Mouse (Mus musculus) kidney, embryonic 16.5 days (tissue): ENCODE results near the gene Ppp2r5c. TPM values are rescaled to one million over a fixed set of nuclear protein-coding genes. Genes with fewer than 3 reads are reported as not detected.

Experiments used
- ATAC-seq: fragments of 200-750 bp; cut with Nextera tagmentation; 2 replicates; pipeline ENCODE4 v1.8.0; 2017; ENCODE audit warnings: moderate TSS enrichment; ENCODE audit not compliant: low FRiP score, low TSS enrichment
- H3K27ac ChIP-seq: fragments of 300-500 bp; sonication (generic); 2 replicates; pipeline ENCODE4 v1.5.1; 2014; ENCODE audit warnings: low read length
- H3K27me3 ChIP-seq: fragments of 300-500 bp; sonication (generic); 2 replicates; pipeline ENCODE4 v1.6.1; 2014; ENCODE audit warnings: low read length, control low read depth, mixed read lengths; ENCODE audit not compliant: insufficient read depth
- H3K36me3 ChIP-seq: fragments of 300-500 bp; sonication (generic); 2 replicates; pipeline ENCODE4 v1.6.1; 2014; ENCODE audit warnings: low read length, control low read depth, mixed read lengths; ENCODE audit not compliant: insufficient read depth
- H3K4me1 ChIP-seq: fragments of 300-500 bp; sonication (generic); 2 replicates; pipeline ENCODE4 v1.6.1; 2014; ENCODE audit warnings: low read length, control low read depth, mixed read lengths; ENCODE audit not compliant: insufficient read depth
- H3K4me2 ChIP-seq: fragments of 300-500 bp; sonication (generic); replicated peaks from 2 replicates; pipeline ENCODE4 v1.6.1; 2014; ENCODE audit warnings: low read depth, low read length
- H3K4me3 ChIP-seq: fragments of 300-500 bp; sonication (generic); 2 replicates; pipeline ENCODE4 v1.5.1; 2014; ENCODE audit warnings: mild to moderate bottlenecking, low read length
- H3K9ac ChIP-seq: fragments of 300-500 bp; sonication (generic); replicated peaks from 2 replicates; pipeline ENCODE4 v1.6.1; 2014; ENCODE audit warnings: low read length
- H3K9me3 ChIP-seq: fragments of 300-500 bp; sonication (generic); 2 replicates; pipeline ENCODE4 v1.6.1; 2016; ENCODE audit warnings: low read length, control low read depth
- WGBS: fragments of 180-500 bp; shearing (Covaris S2); extraction: QIAGEN DNeasy Blood & Tissue Kit; methylation state at CpG from one replicate; pipeline ENCODE4 v1.1.7; 2014; 5-methylcytosine and 5-hydroxymethylcytosine counted together
- polyA plus RNA-seq: library from polyadenylated mRNA; unstranded; fragments of >200 nt; fragmentation: Nextera tagmentation; extraction: Ambion mirVana; gene quantifications from 2 replicates; pipeline ENCODE4 v1.2.1, GENCODE M21; 2015

Ppp2r5c gene
- polyA plus RNA-seq, 1 experiment from 2014 or later, result 145 TPM

DNA sequence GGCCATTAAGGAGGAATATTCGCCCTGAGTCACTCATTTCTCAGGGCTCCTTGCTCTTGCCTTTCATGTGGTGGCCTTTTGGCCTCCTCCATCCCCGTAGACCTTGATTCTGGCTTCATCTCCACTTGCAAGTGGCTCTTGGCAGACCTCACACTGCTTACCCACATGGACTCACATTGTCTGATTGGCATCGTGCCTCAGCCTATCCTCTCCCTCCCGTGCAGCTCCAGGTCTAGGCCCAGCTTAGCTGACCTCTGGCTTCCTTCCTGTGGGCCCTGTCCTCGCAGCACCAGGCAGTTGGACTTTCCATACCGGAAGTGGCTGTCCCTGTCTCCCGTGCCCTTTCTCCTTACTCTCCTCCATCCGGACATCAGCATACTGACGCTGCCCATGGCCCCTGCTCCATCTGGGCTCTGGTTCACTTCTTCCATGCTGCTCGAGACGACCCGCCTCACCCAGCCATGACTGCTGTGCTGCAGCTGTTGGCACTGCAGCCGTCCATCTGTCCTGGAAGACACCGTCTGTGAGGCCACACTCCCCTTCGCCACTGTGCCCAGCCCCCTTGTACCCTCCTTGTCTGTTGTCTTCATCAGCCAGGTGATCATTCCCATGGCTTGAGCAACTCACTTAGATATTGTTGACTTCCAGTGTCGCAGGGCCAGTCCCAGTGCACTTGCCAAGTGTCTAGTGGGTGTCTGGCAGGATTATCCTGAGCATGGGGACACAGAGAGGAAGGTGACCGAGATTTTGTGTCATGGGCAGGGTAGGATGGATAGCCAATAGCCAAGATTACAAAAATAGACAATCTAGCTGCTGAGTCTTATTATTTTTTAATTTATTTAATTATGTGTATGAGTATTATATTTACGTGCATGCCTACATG lies 13.7 kb downstream of the Ppp2r5c start:
- H3K36me3 ChIP-seq, result no peaks in the 10 kb centered on the region
- 71% methylated on average over 18 of the region's 18 CpGs for WGBS
- no peaks in the 10 kb centered on the region for H3K27me3 ChIP-seq
- peak; percentile 26; the same call in 1 of the 2 replicates for ATAC-seq
- no peak overlapping the region for H3K27ac ChIP-seq
- no peak overlapping the region for H3K9ac ChIP-seq
- no peak overlapping the region for H3K4me3 ChIP-seq
- H3K4me2 ChIP-seq, result no peak overlapping the region
- no peaks in the 10 kb centered on the region for H3K4me1 ChIP-seq
- no peaks in the 10 kb centered on the region for H3K9me3 ChIP-seq

DNA sequence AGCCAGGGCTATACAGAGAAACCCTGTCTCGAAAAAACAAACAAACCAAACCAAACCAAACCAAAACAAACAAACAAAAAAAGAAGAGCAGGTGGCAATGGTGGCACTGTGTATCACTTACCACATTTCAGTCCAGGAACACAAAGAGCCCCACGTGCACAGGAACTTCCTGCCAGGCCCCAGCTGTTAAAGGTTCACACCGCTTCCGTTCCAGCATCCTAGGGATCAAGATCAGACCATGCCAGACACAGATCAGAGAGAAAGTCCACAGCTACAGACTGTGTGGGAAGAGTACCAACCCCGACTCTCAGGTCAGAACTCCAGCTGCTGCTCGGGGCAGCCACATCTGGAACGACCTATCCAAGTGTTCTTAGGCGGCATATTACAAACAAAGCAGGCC lies 16.8 kb downstream of the Ppp2r5c start:
- no peaks in the 10 kb centered on the region for H3K27me3 ChIP-seq
- peaks cover 3% of the 10 kb centered on the region; the same call in 1 of the 2 replicates for H3K36me3 ChIP-seq
- no peak overlapping the region for H3K4me2 ChIP-seq
- ATAC-seq, result no peak
- no peaks in the 10 kb centered on the region for H3K4me1 ChIP-seq
- 63% methylated on average over 8 of the region's 8 CpGs for WGBS
- no peak overlapping the region for H3K27ac ChIP-seq
- no peak overlapping the region for H3K9ac ChIP-seq
- no peaks in the 10 kb centered on the region for H3K9me3 ChIP-seq
- no peak overlapping the region for H3K4me3 ChIP-seq

DNA sequence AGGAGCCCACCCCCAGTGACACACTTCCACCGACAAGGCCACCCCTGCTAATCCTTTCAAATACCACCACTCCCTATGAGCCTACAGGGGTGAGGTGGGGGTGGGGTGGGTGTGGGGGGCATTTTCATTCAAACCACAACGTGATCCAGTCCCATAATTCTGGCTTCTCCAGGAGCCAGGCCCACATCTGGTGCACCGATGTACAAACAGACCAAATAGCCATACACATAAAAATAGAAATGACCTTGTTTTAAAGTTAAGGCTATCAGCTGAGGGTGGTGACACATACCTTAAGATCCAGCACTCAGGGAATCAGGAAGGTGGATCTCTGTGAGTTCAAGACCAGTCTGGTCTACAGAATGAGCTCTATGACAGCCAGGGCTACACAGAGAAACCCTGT lies 24.5 kb downstream of the Ppp2r5c start:
- Histone ChIP-seq H3K36me3 (peaks cover 3% of the 10 kb centered on the region; the same call in 1 of the 2 replicates), H3K9me3 (no peaks in the 10 kb centered on the region), H3K9ac (no peak overlapping the region), H3K4me2 (no peak overlapping the region), H3K27me3 (no peaks in the 10 kb centered on the region), H3K4me1 (peaks cover 7% of the 10 kb centered on the region; the same call in 1 of the 2 replicates), H3K4me3 (no peak overlapping the region), H3K27ac (no peak overlapping the region)
- WGBS, result 66% methylated on average over 3 of the region's 3 CpGs
- no peak for ATAC-seq

DNA sequence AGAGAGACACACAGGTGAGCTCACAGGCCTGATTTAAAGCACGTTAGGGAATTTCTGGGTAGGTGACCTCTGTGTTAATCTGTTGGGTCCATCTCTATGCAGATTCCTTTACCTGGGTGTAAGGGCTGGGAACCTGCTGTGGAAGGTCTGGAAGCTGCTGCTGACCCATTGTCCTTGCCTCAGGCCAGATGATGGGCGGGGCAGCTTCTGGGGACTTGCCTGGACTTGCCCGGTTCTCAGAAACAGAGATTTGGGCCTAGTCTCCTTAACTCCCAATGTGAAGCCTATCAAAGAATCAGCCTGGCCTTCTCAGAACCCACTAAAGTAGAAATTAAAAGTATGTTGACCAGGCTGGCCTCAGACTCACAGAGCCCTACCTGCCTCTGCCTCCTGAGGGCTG lies 25.3 kb downstream of the Ppp2r5c start:
- no peak overlapping the region for H3K4me3 ChIP-seq
- H3K27me3 ChIP-seq, result no peaks in the 10 kb centered on the region
- no peak for ATAC-seq
- no peak overlapping the region for H3K4me2 ChIP-seq
- H3K9ac ChIP-seq, result no peak overlapping the region
- 78% methylated on average over 3 of the region's 3 CpGs for WGBS
- H3K36me3 ChIP-seq, result no peaks in the 10 kb centered on the region
- H3K4me1 ChIP-seq, result peaks cover 7% of the 10 kb centered on the region; the same call in 1 of the 2 replicates
- H3K9me3 ChIP-seq, result no peaks in the 10 kb centered on the region
- no peak overlapping the region for H3K27ac ChIP-seq

DNA sequence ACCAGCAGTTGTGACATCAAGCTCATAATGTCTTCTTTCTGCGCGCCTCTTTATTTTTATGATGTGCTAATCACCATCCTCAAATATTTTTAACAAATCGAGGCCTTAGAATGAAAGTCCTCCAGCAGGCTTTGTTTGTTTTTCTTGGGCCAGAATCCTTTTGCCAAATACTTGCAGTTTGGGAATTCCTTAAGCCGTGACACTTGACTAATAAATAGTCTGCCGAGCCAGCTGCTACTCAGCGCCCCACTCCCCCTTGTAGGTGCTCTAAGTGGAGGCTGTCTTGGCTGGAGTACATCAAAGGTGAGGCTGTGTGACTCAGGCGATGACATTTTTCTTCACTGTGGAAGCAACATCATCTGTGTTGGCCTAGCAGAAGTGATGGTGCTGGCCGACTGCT lies 27.6 kb downstream of the Ppp2r5c start:
- no peak for ATAC-seq

DNA sequence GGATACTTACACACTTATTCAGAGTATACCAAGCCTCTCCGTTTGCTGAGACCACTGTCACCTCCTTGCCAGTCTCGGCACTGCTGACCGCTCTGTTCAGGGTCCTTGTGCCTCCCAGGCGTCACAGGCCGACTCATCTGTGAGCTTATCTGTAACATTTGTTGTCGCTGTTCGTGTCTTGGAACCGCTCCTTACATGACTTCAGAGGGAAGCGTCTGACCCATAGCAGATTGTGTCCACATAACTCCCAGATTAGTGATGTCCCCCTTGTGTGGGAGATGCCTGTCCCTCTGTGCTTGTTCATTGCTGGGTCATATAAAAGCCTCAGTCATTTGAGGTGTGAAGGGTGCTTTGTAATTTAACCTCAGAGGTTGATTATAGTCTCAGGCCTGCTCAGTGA lies 29.6 kb downstream of the Ppp2r5c start:
- no peak overlapping the region for H3K4me3 ChIP-seq
- no peak overlapping the region for H3K27ac ChIP-seq
- no peaks in the 10 kb centered on the region for H3K27me3 ChIP-seq
- WGBS, result 35% methylated on average over 9 of the region's 9 CpGs
- no peak overlapping the region for H3K9ac ChIP-seq
- ATAC-seq, result peak; percentile 55
- H3K36me3 ChIP-seq, result 0 out of 2 replicates have a peak, but pooled peaks cover 3% of the 10 kb centered on the region
- no peak overlapping the region for H3K4me2 ChIP-seq
- no peaks in the 10 kb centered on the region for H3K9me3 ChIP-seq
- H3K4me1 ChIP-seq, result peaks cover 7% of the 10 kb centered on the region; the same call in 1 of the 2 replicates

More for the DNA sequence above, 27.6 kb downstream of the Ppp2r5c start:
- 38% methylated on average over 8 of the region's 8 CpGs for WGBS
- H3K9me3 ChIP-seq, result no peaks in the 10 kb centered on the region
- 0 out of 2 replicates have a peak, but pooled peaks cover 3% of the 10 kb centered on the region for H3K36me3 ChIP-seq
- no peaks in the 10 kb centered on the region for H3K27me3 ChIP-seq
- no peak overlapping the region for H3K27ac ChIP-seq
- peaks cover 7% of the 10 kb centered on the region; the same call in 1 of the 2 replicates for H3K4me1 ChIP-seq
- no peak overlapping the region for H3K4me2 ChIP-seq
- no peak overlapping the region for H3K4me3 ChIP-seq
- no peak overlapping the region for H3K9ac ChIP-seq

DNA sequence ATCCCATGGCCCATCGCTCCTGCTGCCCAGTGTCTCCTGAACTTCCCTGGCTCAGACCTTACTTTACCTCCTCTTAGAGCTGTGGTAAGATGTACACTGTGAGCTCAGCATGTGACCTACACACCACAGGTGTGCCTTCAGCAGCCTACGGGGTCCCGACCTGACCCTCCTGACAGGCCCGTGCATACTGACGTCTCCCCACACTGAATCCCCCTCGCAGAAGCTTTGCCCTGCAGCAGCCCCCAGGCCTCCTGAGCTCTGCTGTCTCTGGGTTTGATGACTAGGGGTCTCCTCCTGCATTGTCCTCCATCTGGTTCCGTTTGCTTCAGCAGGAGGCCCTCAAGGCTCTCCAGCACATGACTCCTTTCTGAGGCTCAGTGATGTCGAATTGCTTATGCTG lies 31.0 kb downstream of the Ppp2r5c start:
- 75% methylated on average over 8 of the region's 8 CpGs for WGBS
- peak; percentile 20; the same call in 1 of the 2 replicates for ATAC-seq
- H3K27ac ChIP-seq, result no peak overlapping the region

DNA sequence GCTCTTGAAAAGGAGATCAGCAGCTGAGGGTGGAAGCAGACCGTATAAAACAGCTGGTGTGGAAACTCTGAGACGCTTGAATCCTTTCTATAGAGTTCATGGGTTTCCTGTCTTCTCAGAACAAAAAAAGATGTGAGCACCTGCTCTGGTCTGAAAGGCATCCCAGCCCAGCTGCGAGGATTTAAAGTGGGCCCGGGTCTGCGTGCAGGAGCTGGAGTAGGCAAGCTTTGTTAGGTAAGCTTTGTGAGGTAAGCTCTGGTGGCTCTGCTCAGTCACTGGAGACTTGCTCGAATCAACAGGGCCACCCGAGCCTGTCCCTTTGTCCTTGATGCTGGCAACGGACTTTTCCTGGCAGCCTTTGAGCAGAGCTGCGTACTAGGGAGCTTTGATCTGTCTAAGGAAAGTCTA lies 31.7 kb downstream of the Ppp2r5c start:
- Histone ChIP-seq H3K27ac (no peak overlapping the region), H3K4me3 (no peak overlapping the region), H3K4me1 (peaks cover 7% of the 10 kb centered on the region), H3K4me2 (no peak overlapping the region), H3K36me3 (0 out of 2 replicates have a peak, but pooled peaks cover 3% of the 10 kb centered on the region), H3K9ac (no peak overlapping the region), H3K9me3 (no peaks in the 10 kb centered on the region), H3K27me3 (no peaks in the 10 kb centered on the region)
- ATAC-seq, result no peak
- 77% methylated on average over 9 of the region's 9 CpGs for WGBS

More for the DNA sequence above, 31.0 kb downstream of the Ppp2r5c start:
- Histone ChIP-seq H3K4me3 (no peak overlapping the region), H3K4me1 (peaks cover 7% of the 10 kb centered on the region; the same call in 1 of the 2 replicates), H3K4me2 (no peak overlapping the region), H3K27me3 (no peaks in the 10 kb centered on the region), H3K36me3 (0 out of 2 replicates have a peak, but pooled peaks cover 3% of the 10 kb centered on the region), H3K9me3 (no peaks in the 10 kb centered on the region), H3K9ac (no peak overlapping the region)

DNA sequence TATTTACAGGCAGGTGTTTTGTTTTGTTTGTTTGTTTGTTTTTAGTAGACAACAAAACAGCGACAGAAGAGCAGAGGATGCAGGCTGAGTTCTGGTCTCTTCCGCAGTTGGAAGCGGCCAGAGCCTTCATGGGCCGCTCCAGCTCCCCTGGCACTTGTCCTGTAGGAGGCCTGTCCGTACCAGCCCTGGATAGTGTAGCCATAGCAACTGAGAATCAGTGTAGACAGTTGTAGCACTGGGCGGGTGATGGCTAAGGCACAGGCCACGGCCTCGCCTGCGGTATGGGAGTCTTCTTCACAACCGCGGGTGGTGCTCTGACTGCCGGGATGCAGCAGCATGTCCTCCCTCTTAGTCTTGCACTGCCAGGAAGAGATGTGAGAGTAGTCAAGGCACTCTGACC lies 32.3 kb downstream of the Ppp2r5c start:
- Histone ChIP-seq H3K36me3 (0 out of 2 replicates have a peak, but pooled peaks cover 3% of the 10 kb centered on the region), H3K27me3 (no peaks in the 10 kb centered on the region), H3K4me1 (peaks cover 14% of the 10 kb centered on the region), H3K4me2 (no peak overlapping the region), H3K4me3 (no peak overlapping the region), H3K9me3 (no peaks in the 10 kb centered on the region), H3K9ac (no peak overlapping the region), H3K27ac (no peak overlapping the region)
- 91% methylated on average over 12 of the region's 12 CpGs for WGBS
- ATAC-seq, result no peak

DNA sequence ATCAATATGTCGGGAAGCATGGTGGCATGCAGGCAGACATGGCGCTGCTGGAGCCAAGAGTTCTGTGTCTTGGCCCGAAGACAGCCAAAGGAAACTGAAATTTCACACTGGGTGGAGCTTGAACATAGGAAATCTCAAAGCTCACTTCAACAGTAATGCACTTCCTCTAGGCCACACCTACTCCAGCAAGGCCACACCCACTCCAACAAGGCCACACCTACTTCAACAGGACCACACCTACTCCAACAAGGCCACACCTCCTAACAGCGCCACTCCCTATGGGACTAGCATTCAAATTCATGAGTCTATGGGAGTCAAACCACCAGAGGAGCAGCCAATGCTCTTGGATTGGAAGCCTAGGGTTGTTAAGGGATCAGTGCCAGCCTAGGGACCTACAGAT lies 33.8 kb downstream of the Ppp2r5c start:
- H3K9me3 ChIP-seq, result no peaks in the 10 kb centered on the region
- 0 out of 2 replicates have a peak, but pooled peaks cover 3% of the 10 kb centered on the region for H3K36me3 ChIP-seq
- H3K4me2 ChIP-seq, result no peak overlapping the region
- WGBS, result 87% methylated on average over 4 of the region's 4 CpGs
- H3K27me3 ChIP-seq, result no peaks in the 10 kb centered on the region
- no peak overlapping the region for H3K27ac ChIP-seq
- ATAC-seq, result no peak
- H3K9ac ChIP-seq, result no peak overlapping the region
- H3K4me1 ChIP-seq, result peaks cover 16% of the 10 kb centered on the region
- H3K4me3 ChIP-seq, result no peak overlapping the region
